Mouse (Mus musculus) liver, postnatal 0 days (tissue): Measurements from ENCODE around the gene Ang6.
"Not testable (repeated sequence)": the region's sequence is repeated elsewhere in the genome, so short reads cannot be mapped to it uniquely, and the experiment has no call there.

ENCODE experiments used
- CTCF ChIP-seq: sonication (generic); IDR thresholded peaks from 2 replicates; pipeline ENCODE4 v1.5.1; 2016; ENCODE audit warnings: antibody characterized with exemption, low read depth
- EP300 ChIP-seq: IDR thresholded peaks from 2 replicates; pipeline ENCODE4 v1.6.1; 2016; ENCODE audit warnings: antibody characterized with exemption, low read depth, mild to moderate bottlenecking

DNA sequence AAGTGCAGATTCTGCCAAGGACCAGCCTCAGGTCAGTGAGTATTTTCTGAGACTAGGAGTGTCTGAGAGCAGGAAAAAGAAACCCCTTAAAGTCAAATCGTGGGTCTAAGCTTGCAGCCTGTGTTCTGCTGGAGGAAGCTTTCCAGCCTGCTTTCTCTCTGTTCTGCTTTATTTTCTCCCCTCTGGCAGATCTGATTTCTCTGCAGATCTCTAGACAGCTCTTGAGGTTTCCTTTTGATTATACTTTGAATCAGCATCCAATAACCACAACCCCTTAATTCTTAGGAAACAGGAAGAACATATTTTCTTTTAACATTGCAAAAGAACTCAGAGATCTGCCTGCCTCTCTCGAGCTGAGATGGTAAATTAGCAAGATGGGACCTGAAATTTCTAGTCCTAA lies 48.7 kb downstream of the Ang6 start:
- not testable (repeated sequence) for TF ChIP-seq EP300, CTCF
